Mouse (Mus musculus) 416B (cell line): Measurements from ENCODE around the gene Ift172.
A peak's percentile ranks its signal among the peaks of the same experiment; 100 is the strongest.

Experiments
- DNase-seq: peaks from one replicate; pipeline ENCODE4 v3.0.0; 2011; ENCODE audit warnings: low read depth

The Ift172 gene

GRCm38 (mm10) chr5:31257616-31258015 is 33.3 kb downstream of the Ift172 start:
- DNase-seq = no peak

- DNase-seq = no peak
Observed at GRCm38 (mm10) chr5:31255971-31256370, 34.9 kb downstream of the Ift172 start.

GRCm38 (mm10) chr5:31255381-31255780 is 35.5 kb downstream of the Ift172 start:
- no peak for DNase-seq

- DNase-seq = no peak
Observed at GRCm38 (mm10) chr5:31254901-31255300, 36.0 kb downstream of the Ift172 start.

- DNase-seq = peak; percentile 17
Observed at GRCm38 (mm10) chr5:31254452-31254851, 36.5 kb downstream of the Ift172 start.

GRCm38 (mm10) chr5:31253806-31254205 is 37.1 kb downstream of the Ift172 start:
- no peak for DNase-seq

- no peak for DNase-seq
Observed at GRCm38 (mm10) chr5:31252795-31253545, 37.9 kb downstream of the Ift172 start.

GRCm38 (mm10) chr5:31252151-31252550 is 38.8 kb downstream of the Ift172 start:
- no peak for DNase-seq

- DNase-seq = no peak
Observed at GRCm38 (mm10) chr5:31251541-31252101, 39.3 kb downstream of the Ift172 start, which contains the start of gene Krtcap3. Gene Krtcap3, plus strand, starts transcription at chr5:31251691.

GRCm38 (mm10) chr5:31250716-31251115 is 40.2 kb downstream of the Ift172 start:
- DNase-seq = no peak

GRCm38 (mm10) chr5:31242191-31242590 is 48.7 kb downstream of the Ift172 start:
- no peak for DNase-seq

- no peak for DNase-seq
Observed at GRCm38 (mm10) chr5:31241522-31242034, 49.3 kb downstream of the Ift172 start.

GRCm38 (mm10) chr5:31240637-31241521 is 50.0 kb downstream of the Ift172 start, which contains the start of the genes Nrbp1 and Gm9970:
Gene Nrbp1, plus strand, starts transcription at chr5:31240864.
Gene Gm9970, minus strand, starts transcription at chr5:31241232.
- DNase-seq = peak; percentile 96

GRCm38 (mm10) chr5:31226641-31227040 is 64.3 kb downstream of the Ift172 start:
- no peak for DNase-seq

- no peak for DNase-seq
Observed at GRCm38 (mm10) chr5:31222696-31223095, 68.2 kb downstream of the Ift172 start.

GRCm38 (mm10) chr5:31221304-31221945 is 69.5 kb downstream of the Ift172 start:
- peak; percentile 90 for DNase-seq

- peak; percentile 96 for DNase-seq
Observed at GRCm38 (mm10) chr5:31220448-31221303, 70.2 kb downstream of the Ift172 start, which contains the start of gene Ppm1g. Gene Ppm1g, minus strand, starts transcription at chr5:31220687.

- DNase-seq = peak; percentile 70
Observed at GRCm38 (mm10) chr5:31219911-31220447, 70.9 kb downstream of the Ift172 start.

GRCm38 (mm10) chr5:31219474-31219873 is 71.4 kb downstream of the Ift172 start:
- DNase-seq = no peak

- peak; percentile 70 for DNase-seq
Observed at GRCm38 (mm10) chr5:31219070-31219469, 71.8 kb downstream of the Ift172 start.
